Mouse (Mus musculus) ES-Bruce4 (cell line): ENCODE results near the gene Uchl4. TPM values are rescaled to one million over a fixed set of nuclear protein-coding genes. Genes with fewer than 3 reads are reported as not detected.

Experiments
- H3K27ac ChIP-seq: 2 replicates; pipeline ENCODE4 v1.5.1; 2012; ENCODE audit warnings: low read length, inconsistent platforms; ENCODE audit not compliant: insufficient read depth
- H3K27me3 ChIP-seq: 2 replicates; pipeline ENCODE4 v1.6.1; 2012; ENCODE audit warnings: mild to moderate bottlenecking, low read length, inconsistent platforms; ENCODE audit not compliant: control insufficient read depth, poor library complexity, insufficient read depth, severe bottlenecking
- H3K36me3 ChIP-seq: 2 replicates; pipeline ENCODE4 v1.6.1; 2012; ENCODE audit warnings: inconsistent platforms, mild to moderate bottlenecking, low read length, moderate library complexity; ENCODE audit not compliant: control insufficient read depth, poor library complexity, insufficient read depth, severe bottlenecking
- H3K4me1 ChIP-seq: one replicate; pipeline ENCODE4 v1.8.1; 2011; ENCODE audit warnings: low read length; ENCODE audit not compliant: control insufficient read depth, insufficient read depth
- H3K4me3 ChIP-seq: 2 replicates; pipeline ENCODE4 v1.5.1; 2011; ENCODE audit warnings: low read depth, mild to moderate bottlenecking, low read length
- H3K9ac ChIP-seq: 2 replicates; pipeline ENCODE4 v1.6.1; 2012; ENCODE audit warnings: low read depth, mild to moderate bottlenecking, inconsistent platforms; ENCODE audit not compliant: poor library complexity, severe bottlenecking
- H3K9me3 ChIP-seq: replicated peaks from 2 replicates; pipeline ENCODE4 v1.6.1; 2012; ENCODE audit warnings: mild to moderate bottlenecking, low read length, inconsistent platforms; ENCODE audit not compliant: control insufficient read depth, poor library complexity, insufficient read depth, severe bottlenecking
- CTCF ChIP-seq: IDR thresholded peaks from one replicate; pipeline ENCODE4 v1.8.1; 2011; ENCODE audit warnings: low read depth, low read length
- EP300 ChIP-seq: IDR thresholded peaks from 2 replicates; pipeline ENCODE4 v1.6.1; 2011; ENCODE audit warnings: low read depth, low read length; ENCODE audit not compliant: insufficient read depth
- POLR2A ChIP-seq: IDR thresholded peaks from one replicate; pipeline ENCODE4 v1.8.1; 2011; ENCODE audit warnings: low read length; ENCODE audit not compliant: insufficient read depth
- polyA plus RNA-seq: library from polyadenylated mRNA; stranded (reverse); fragments of >200 nt; gene quantifications from 2 replicates; pipeline ENCODE4 v1.2.4, GENCODE M21; 2011; ENCODE audit warnings: low read depth; ENCODE audit not compliant: missing spikeins, insufficient read depth, insufficient read length

Gene Uchl4
- polyA plus RNA-seq, 1 experiment: 13.2 TPM

DNA sequence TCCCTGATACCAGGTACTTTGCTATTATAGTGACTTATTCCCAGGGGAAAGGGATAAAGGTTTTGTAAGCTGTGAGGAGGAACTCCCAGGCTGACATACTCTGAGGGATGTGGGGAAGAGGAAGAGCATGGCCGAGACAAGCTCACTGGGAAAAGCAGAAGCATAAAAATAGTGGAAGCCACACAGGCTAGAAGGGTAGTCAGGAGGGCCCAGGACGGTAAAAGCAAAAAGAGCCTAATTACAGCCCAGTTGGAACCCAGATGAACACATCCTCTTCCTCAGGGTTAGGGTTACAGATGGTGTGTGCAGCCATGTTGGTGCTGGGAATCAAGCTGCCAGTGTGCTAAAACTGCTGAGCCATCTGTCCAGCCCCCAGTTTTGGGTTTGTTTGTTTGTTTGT, 12.9 kb upstream of the Uchl4 start:
- H3K9ac ChIP-seq: no peak overlapping the region
- no peaks in the 10 kb centered on the region for H3K27me3 ChIP-seq
- no peaks in the 10 kb centered on the region for H3K36me3 ChIP-seq
- peaks cover 5% of the 10 kb centered on the region for H3K4me1 ChIP-seq
- no peak for TF ChIP-seq CTCF
- no peak for TF ChIP-seq POLR2A
- no peak for TF ChIP-seq EP300
- no peak overlapping the region for H3K4me3 ChIP-seq
- H3K27ac ChIP-seq: no peak overlapping the region
- H3K9me3 ChIP-seq: no peaks in the 10 kb centered on the region

GRCm38 (mm10) chr9:64225805-64226204, 9.2 kb upstream of the Uchl4 start:
- Histone ChIP-seq H3K4me3 (no peak overlapping the region), H3K4me1 (peaks cover 2% of the 10 kb centered on the region), H3K9me3 (no peaks in the 10 kb centered on the region), H3K36me3 (no peaks in the 10 kb centered on the region), H3K27ac (no peak overlapping the region), H3K27me3 (no peaks in the 10 kb centered on the region), H3K9ac (no peak overlapping the region)
- TF ChIP-seq CTCF: no peak
- TF ChIP-seq EP300: no peak
- no peak for TF ChIP-seq POLR2A

- Histone ChIP-seq H3K4me3 (no peak overlapping the region), H3K27me3 (no peaks in the 10 kb centered on the region), H3K9ac (no peak overlapping the region), H3K9me3 (no peaks in the 10 kb centered on the region), H3K4me1 (no peaks in the 10 kb centered on the region), H3K27ac (no peak overlapping the region), H3K36me3 (no peaks in the 10 kb centered on the region)
- TF ChIP-seq POLR2A (no peak), EP300 (no peak), CTCF (no peak)
Measured at GRCm38 (mm10) chr9:64227736-64228135, 7.3 kb upstream of the Uchl4 start.

GRCm38 (mm10) chr9:64228972-64229371, 6.0 kb upstream of the Uchl4 start:
- no peak overlapping the region for H3K4me3 ChIP-seq
- TF ChIP-seq POLR2A (no peak), EP300 (no peak), CTCF (no peak)
- H3K27ac ChIP-seq: no peak overlapping the region
- H3K27me3 ChIP-seq: no peaks in the 10 kb centered on the region
- H3K36me3 ChIP-seq: no peaks in the 10 kb centered on the region
- no peak overlapping the region for H3K9ac ChIP-seq
- no peaks in the 10 kb centered on the region for H3K4me1 ChIP-seq
- H3K9me3 ChIP-seq: no peaks in the 10 kb centered on the region

- no peak overlapping the region for H3K27ac ChIP-seq
- no peak overlapping the region for H3K4me3 ChIP-seq
- H3K4me1 ChIP-seq: no peaks in the 10 kb centered on the region
- no peaks in the 10 kb centered on the region for H3K9me3 ChIP-seq
- TF ChIP-seq POLR2A (no peak), CTCF (no peak), EP300 (no peak)
- H3K27me3 ChIP-seq: no peaks in the 10 kb centered on the region
- peaks cover 3% of the 10 kb centered on the region for H3K36me3 ChIP-seq
- no peak overlapping the region for H3K9ac ChIP-seq
Measured at GRCm38 (mm10) chr9:64231171-64231570, 3.8 kb upstream of the Uchl4 start.

GRCm38 (mm10) chr9:64231674-64232073, 3.3 kb upstream of the Uchl4 start:
- H3K4me1 ChIP-seq: no peaks in the 10 kb centered on the region
- no peak overlapping the region for H3K9ac ChIP-seq
- H3K4me3 ChIP-seq: no peak overlapping the region
- TF ChIP-seq EP300 (no peak), CTCF (no peak), POLR2A (no peak)
- no peaks in the 10 kb centered on the region for H3K27me3 ChIP-seq
- H3K9me3 ChIP-seq: no peaks in the 10 kb centered on the region
- H3K27ac ChIP-seq: no peak overlapping the region
- H3K36me3 ChIP-seq: peaks cover 5% of the 10 kb centered on the region
